Mouse (Mus musculus) neutrophil, adult 65 days (primary cell): ENCODE data around the gene Immp1l. TPM values are rescaled to one million over a fixed set of nuclear protein-coding genes. Genes with fewer than 3 reads are reported as not detected.

ENCODE experiments used
- total RNA-seq: library from RNA; stranded (reverse); gene quantifications from 2 replicates; pipeline ENCODE4 v1.2.4, GENCODE M21; 2023

The Immp1l gene
- 8.6 and 9.0 TPM in 2 replicates for total RNA-seq

GRCm38 (mm10) chr2:105903896-105904756, at the start of gene Immp1l, which contains the start of gene Elp4:
Gene Immp1l, plus strand, starts transcription at chr2:105904638.
Gene Elp4, minus strand, starts transcription at chr2:105904564.

GRCm38 (mm10) chr2:106002835-106003739, 98.6 kb downstream of the Immp1l start, which contains the start of gene Dnajc24:
Gene Dnajc24, minus strand, starts transcription at chr2:106003549.

Other genes starting within 250 kb of the Immp1l start
- gene Pax6, start 235.7 kb upstream of the Immp1l start, total RNA-seq = not detected in 2 replicates
- gene Elp4, start 74 bp upstream of the Immp1l start, total RNA-seq = 4.9 and 6.1 TPM in 2 replicates
- 5.0 and 12.2 TPM in 2 replicates for gene Dnajc24, start 98.9 kb downstream of the Immp1l start, total RNA-seq